Mouse (Mus musculus) lung, embryonic 15.5 days (tissue): ENCODE measurements around the gene Ces1f. TPM values are rescaled to one million over a fixed set of nuclear protein-coding genes. Genes with fewer than 3 reads are reported as not detected.

ENCODE experiments used
- ATAC-seq: fragments of 200-750 bp; cut with Nextera tagmentation; 2 replicates; pipeline ENCODE4 v1.8.0; 2017; ENCODE audit warnings: moderate number of reproducible peaks, borderline replicate concordance; ENCODE audit not compliant: low FRiP score, low TSS enrichment; ENCODE audit errors: extremely low read depth
- H3K27ac ChIP-seq: fragments of 300-500 bp; sonication (generic); 2 replicates; pipeline ENCODE4 v1.5.1; 2015; ENCODE audit warnings: moderate library complexity, mild to moderate bottlenecking, inconsistent platforms
- H3K27me3 ChIP-seq: fragments of 300-500 bp; sonication (generic); 2 replicates; pipeline ENCODE4 v1.6.1; 2015; ENCODE audit warnings: inconsistent platforms
- H3K36me3 ChIP-seq: fragments of 300-500 bp; sonication (generic); 2 replicates; pipeline ENCODE4 v1.6.1; 2015; ENCODE audit warnings: inconsistent platforms
- H3K4me1 ChIP-seq: fragments of 300-500 bp; sonication (generic); 2 replicates; pipeline ENCODE4 v1.6.1; 2015; ENCODE audit warnings: inconsistent platforms
- H3K4me2 ChIP-seq: fragments of 300-500 bp; sonication (generic); 2 replicates; pipeline ENCODE4 v1.6.1; 2015; ENCODE audit warnings: inconsistent platforms, mild to moderate bottlenecking, moderate library complexity
- H3K4me3 ChIP-seq: fragments of 300-500 bp; sonication (generic); 2 replicates; pipeline ENCODE4 v1.5.1; 2015; ENCODE audit warnings: mild to moderate bottlenecking, inconsistent platforms
- H3K9ac ChIP-seq: fragments of 300-500 bp; sonication (generic); 2 replicates; pipeline ENCODE4 v1.6.1; 2015; ENCODE audit warnings: inconsistent platforms
- H3K9me3 ChIP-seq: fragments of 300-500 bp; sonication (generic); 2 replicates; pipeline ENCODE4 v1.6.1; 2016; ENCODE audit warnings: inconsistent platforms
- WGBS: fragments of 180-500 bp; shearing (Covaris S2); methylation state at CpG from one replicate; pipeline ENCODE4 v1.1.7; 2015; 5-methylcytosine and 5-hydroxymethylcytosine counted together
- polyA plus RNA-seq: library from polyadenylated mRNA; unstranded; fragments of >200 nt; fragmentation: Nextera tagmentation; extraction: Ambion mirVana; gene quantifications from 2 replicates; pipeline ENCODE4 v1.2.1, GENCODE M21; 2015

Ces1f gene
- 2.8 and 3.2 TPM in 2 replicates for polyA plus RNA-seq

DNA sequence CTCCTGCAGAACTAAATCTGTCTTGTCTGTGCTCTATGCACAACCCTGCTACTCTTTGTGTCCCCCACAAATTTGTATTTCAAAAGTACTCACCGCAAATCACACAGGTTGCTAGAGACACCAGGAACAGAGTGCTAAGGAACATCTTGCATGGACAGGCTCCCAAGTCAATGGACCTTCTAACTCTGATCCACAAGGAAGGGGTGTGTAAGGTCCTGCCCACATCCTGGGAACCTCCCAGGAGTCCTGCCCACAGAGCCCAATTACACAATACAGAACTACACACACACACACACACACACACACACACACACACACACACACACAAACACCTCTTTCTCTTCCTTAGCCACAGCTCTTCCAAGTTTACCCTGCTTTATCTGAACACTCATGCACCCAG is at the start of gene Ces1f:
Ces1f (minus strand) TSS at position 192 of the 400 bp plus-strand sequence.
- H3K4me1 ChIP-seq, result no peaks in the 10 kb centered on the region; the same call in 1 of the 2 replicates
- no peak within 1 kb of the TSS for H3K4me3 ChIP-seq
- no peaks in the 10 kb centered on the region for H3K9me3 ChIP-seq
- H3K27me3 ChIP-seq, result no peaks in the 10 kb centered on the region
- H3K27ac ChIP-seq, result no peak within 1 kb of the TSS
- ATAC-seq, result peak; percentile 35; the same call in 1 of the 2 replicates
- no peaks in the 10 kb centered on the region for H3K36me3 ChIP-seq
- no peak within 1 kb of the TSS for H3K4me2 ChIP-seq
- H3K9ac ChIP-seq, result no peak within 1 kb of the TSS
- WGBS, result 88% methylated on average over 1 of the region's 1 CpGs

DNA sequence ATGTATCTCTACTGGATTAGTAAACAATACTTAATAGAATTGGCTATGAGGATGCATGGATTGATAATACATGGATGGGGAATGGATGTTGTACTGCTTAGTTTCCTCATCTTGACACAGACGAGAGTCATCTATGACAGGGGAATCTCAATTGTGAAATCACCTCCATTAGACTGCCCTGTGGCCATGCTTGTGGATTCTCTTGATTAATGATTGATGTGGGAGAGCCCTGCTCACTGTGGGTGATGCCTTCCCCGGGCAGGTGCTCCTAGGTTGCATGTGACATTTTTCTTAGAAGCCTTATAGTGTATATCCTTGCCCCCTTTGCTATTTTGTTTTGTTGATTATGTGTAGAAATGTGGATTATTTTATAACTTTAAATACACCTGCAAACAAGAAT is 45.6 kb upstream of the Ces1f start:
- H3K36me3 ChIP-seq, result no peaks in the 10 kb centered on the region
- H3K27ac ChIP-seq, result no peak overlapping the region
- H3K9ac ChIP-seq, result no peak overlapping the region
- no peak overlapping the region for H3K4me2 ChIP-seq
- H3K4me1 ChIP-seq, result no peaks in the 10 kb centered on the region
- no peak for ATAC-seq
- 50% methylated on average over 2 of the region's 2 CpGs for WGBS
- no peak overlapping the region for H3K4me3 ChIP-seq
- H3K27me3 ChIP-seq, result no peaks in the 10 kb centered on the region
- no peaks in the 10 kb centered on the region for H3K9me3 ChIP-seq

- no peaks in the 10 kb centered on the region for H3K9me3 ChIP-seq
- H3K36me3 ChIP-seq, result no peaks in the 10 kb centered on the region
- 76% methylated on average over 2 of the region's 2 CpGs for WGBS
- no peak overlapping the region for H3K4me3 ChIP-seq
- H3K4me1 ChIP-seq, result no peaks in the 10 kb centered on the region
- no peak overlapping the region for H3K27ac ChIP-seq
- H3K4me2 ChIP-seq, result no peak overlapping the region
- ATAC-seq, result no peak
- no peaks in the 10 kb centered on the region for H3K27me3 ChIP-seq
- no peak overlapping the region for H3K9ac ChIP-seq
These were observed 37.5 kb upstream of the Ces1f start for GRCm38 (mm10) chr8:93317031-93317430.

GRCm38 (mm10) chr8:93315557-93315956 is 36.0 kb upstream of the Ces1f start:
- Histone ChIP-seq H3K9me3 (no peaks in the 10 kb centered on the region), H3K27ac (no peak overlapping the region), H3K9ac (no peak overlapping the region), H3K4me1 (no peaks in the 10 kb centered on the region), H3K36me3 (no peaks in the 10 kb centered on the region), H3K27me3 (no peaks in the 10 kb centered on the region), H3K4me3 (no peak overlapping the region), H3K4me2 (no peak overlapping the region)
- ATAC-seq, result no peak
- 74% methylated on average over 2 of the region's 2 CpGs for WGBS

DNA sequence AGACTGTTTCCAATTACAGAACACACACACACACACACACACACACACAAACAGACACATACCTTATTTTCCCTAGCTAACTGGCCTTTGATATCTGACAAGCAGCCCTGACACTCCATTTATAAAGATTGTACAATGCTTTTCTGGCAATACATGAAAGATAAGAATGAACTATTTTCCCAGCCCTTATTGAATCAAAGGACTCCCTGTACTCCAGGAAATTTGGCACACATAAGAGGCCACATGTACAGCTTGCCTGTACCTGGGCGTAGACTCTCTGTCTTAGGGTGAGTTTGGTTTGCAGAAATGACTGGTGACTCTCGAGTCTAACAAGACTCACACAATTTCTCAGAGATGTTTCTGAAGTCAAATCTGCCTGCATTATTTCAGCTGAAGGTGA is 4.3 kb upstream of the Ces1f start:
- no peaks in the 10 kb centered on the region for H3K9me3 ChIP-seq
- H3K9ac ChIP-seq, result no peak overlapping the region
- ATAC-seq, result no peak
- H3K27me3 ChIP-seq, result no peaks in the 10 kb centered on the region
- no peak overlapping the region for H3K27ac ChIP-seq
- no peak overlapping the region for H3K4me3 ChIP-seq
- H3K36me3 ChIP-seq, result no peaks in the 10 kb centered on the region
- no peak overlapping the region for H3K4me2 ChIP-seq
- H3K4me1 ChIP-seq, result no peaks in the 10 kb centered on the region; the same call in 1 of the 2 replicates
- 29% methylated on average over 2 of the region's 2 CpGs for WGBS

GRCm38 (mm10) chr8:93282349-93282748 is 2.8 kb upstream of the Ces1f start:
- 63% methylated on average over 3 of the region's 3 CpGs for WGBS
- no peak for ATAC-seq
- no peak overlapping the region for H3K4me2 ChIP-seq
- no peaks in the 10 kb centered on the region for H3K27me3 ChIP-seq
- H3K36me3 ChIP-seq, result no peaks in the 10 kb centered on the region
- no peaks in the 10 kb centered on the region; the same call in 1 of the 2 replicates for H3K4me1 ChIP-seq
- no peak overlapping the region for H3K9ac ChIP-seq
- H3K9me3 ChIP-seq, result no peaks in the 10 kb centered on the region
- no peak overlapping the region for H3K4me3 ChIP-seq
- H3K27ac ChIP-seq, result no peak overlapping the region

DNA sequence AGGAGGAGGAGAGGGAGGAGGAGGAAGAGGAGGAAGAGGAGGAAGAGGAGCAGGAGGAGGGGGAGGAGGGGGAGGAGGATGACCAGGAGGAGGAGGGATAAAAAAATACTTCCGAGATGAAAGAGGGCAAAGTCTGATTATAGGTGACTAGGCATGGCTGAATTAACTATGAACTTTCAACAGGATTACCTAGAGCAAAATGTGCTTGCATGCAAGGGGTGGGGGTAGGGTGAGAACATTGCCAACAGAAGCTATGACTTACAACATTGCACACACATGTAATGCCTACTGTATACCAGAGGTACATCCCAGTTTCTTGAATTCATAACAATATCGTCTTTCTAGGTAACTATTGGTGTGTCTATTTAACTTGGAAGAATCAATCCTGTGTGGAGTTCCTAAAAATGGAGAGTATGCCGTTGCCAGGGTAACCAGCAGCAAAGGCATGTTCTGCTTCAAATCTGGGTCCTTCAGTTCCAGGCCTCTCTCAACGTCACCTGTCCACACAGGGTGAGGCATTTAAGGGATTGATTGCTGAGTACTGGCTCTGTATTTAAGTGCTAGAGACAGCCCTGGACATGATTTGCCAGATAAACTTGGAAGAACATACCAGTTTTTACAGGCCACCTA is 1.3 kb downstream of the Ces1f start:
- H3K4me2 ChIP-seq, result no peak overlapping the region
- H3K27me3 ChIP-seq, result no peaks in the 10 kb centered on the region
- H3K4me3 ChIP-seq, result no peak overlapping the region
- H3K4me1 ChIP-seq, result no peaks in the 10 kb centered on the region; the same call in 1 of the 2 replicates
- H3K9ac ChIP-seq, result no peak overlapping the region
- H3K27ac ChIP-seq, result no peak overlapping the region
- no peak for ATAC-seq
- H3K36me3 ChIP-seq, result no peaks in the 10 kb centered on the region
- WGBS, result 73% methylated on average over 4 of the region's 4 CpGs
- no peaks in the 10 kb centered on the region for H3K9me3 ChIP-seq

DNA sequence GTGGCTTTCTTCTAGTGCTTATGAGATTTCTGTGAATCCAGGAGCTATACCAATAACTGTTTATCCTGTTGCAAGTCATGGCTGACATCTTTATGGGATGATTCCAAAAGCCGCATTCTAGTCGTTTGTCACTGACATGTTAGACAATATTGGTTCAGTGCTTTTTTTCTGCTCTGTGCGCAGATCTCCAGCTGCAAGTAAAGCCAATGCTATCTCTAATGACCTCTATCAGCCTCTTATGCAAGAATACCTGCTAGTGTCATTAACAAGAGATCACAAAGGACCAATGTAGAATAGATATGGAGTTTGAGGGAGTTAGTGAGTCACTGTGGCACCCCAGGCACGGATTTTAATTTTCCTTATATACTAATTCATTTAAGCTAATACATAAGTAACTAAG is 4.9 kb downstream of the Ces1f start:
- 83% methylated on average over 4 of the region's 4 CpGs for WGBS
- no peak overlapping the region for H3K4me3 ChIP-seq
- H3K27me3 ChIP-seq, result no peaks in the 10 kb centered on the region
- H3K4me1 ChIP-seq, result no peaks in the 10 kb centered on the region; the same call in 1 of the 2 replicates
- H3K4me2 ChIP-seq, result no peak overlapping the region
- H3K9me3 ChIP-seq, result no peaks in the 10 kb centered on the region
- no peaks in the 10 kb centered on the region for H3K36me3 ChIP-seq
- ATAC-seq, result no peak
- H3K9ac ChIP-seq, result no peak overlapping the region
- H3K27ac ChIP-seq, result no peak overlapping the region

DNA sequence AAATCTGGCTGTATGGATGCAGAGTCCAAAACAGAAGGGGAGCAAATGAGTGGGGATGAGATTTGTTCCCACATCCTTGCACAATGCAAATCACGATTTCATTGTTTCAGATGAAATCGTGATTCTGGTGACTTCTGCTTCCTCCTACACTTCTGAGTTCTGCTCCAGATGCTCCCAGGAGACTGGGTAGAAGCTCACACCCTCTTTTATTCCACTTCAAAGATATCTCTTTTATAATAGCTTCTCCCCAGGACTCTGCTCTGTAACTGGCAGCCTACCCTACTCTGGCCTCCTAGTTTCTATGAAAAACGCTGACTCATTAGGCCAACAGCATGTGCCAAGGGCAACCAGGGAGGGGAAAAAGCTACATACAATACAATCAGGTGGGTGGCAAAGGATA is 6.2 kb downstream of the Ces1f start:
- H3K4me1 ChIP-seq, result no peaks in the 10 kb centered on the region
- ATAC-seq, result no peak
- H3K9me3 ChIP-seq, result no peaks in the 10 kb centered on the region
- no peaks in the 10 kb centered on the region for H3K27me3 ChIP-seq
- WGBS, result 85% methylated on average over 3 of the region's 3 CpGs
- H3K4me3 ChIP-seq, result no peak overlapping the region
- H3K4me2 ChIP-seq, result no peak overlapping the region
- no peak overlapping the region for H3K9ac ChIP-seq
- H3K36me3 ChIP-seq, result no peaks in the 10 kb centered on the region
- H3K27ac ChIP-seq, result no peak overlapping the region

DNA sequence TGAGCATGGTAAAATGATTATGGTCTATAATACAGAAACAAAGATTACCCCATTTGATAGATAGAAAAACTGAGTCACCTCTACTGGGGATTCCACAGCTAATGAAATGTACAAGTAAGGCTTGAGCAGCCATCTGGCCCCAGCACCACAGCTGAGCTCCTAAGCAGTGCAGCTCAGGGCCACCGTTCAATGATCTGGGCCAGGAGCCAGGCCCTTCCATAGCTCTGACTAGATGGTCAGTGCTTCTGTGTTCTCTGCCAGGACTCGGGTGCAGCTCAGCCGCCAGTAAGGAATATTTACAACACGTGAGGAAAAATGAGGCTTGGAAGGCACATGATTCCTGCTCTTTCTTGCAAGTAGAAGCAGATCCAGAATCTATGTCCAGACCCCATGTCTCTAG is 6.9 kb downstream of the Ces1f start:
- H3K4me1 ChIP-seq, result no peaks in the 10 kb centered on the region
- H3K4me2 ChIP-seq, result no peak overlapping the region
- no peaks in the 10 kb centered on the region for H3K36me3 ChIP-seq
- H3K4me3 ChIP-seq, result no peak overlapping the region
- 50% methylated on average over 4 of the region's 4 CpGs for WGBS
- no peaks in the 10 kb centered on the region for H3K27me3 ChIP-seq
- no peak; the same call in 1 of the 2 replicates for ATAC-seq
- H3K27ac ChIP-seq, result no peak overlapping the region
- H3K9me3 ChIP-seq, result no peaks in the 10 kb centered on the region
- no peak overlapping the region for H3K9ac ChIP-seq

DNA sequence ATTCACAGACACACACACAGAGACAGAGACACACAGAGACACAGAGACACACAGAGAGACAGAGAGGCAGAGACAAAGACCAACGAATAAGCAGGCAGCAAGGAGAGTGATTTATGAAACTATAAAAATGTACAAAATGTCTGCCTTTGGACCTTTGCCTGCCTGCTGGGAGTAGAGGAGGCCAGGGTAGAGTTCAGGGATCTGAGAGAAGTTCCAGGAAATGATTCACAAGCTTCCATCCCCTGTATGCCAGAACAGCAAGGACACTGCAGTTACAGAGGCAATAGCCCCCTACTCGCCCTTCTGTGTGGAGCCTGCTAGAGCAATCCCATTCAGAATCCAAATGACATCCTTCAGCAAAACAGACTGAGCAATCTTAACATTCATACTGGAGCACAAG is 18.1 kb downstream of the Ces1f start:
- Histone ChIP-seq H3K36me3 (no peaks in the 10 kb centered on the region), H3K9me3 (no peaks in the 10 kb centered on the region), H3K4me1 (no peaks in the 10 kb centered on the region), H3K27ac (no peak overlapping the region), H3K9ac (no peak overlapping the region), H3K27me3 (no peaks in the 10 kb centered on the region), H3K4me3 (no peak overlapping the region), H3K4me2 (no peak overlapping the region)
- 50% methylated on average over 2 of the region's 2 CpGs for WGBS
- no peak for ATAC-seq

GRCm38 (mm10) chr8:93252400-93252925 is 27.1 kb downstream of the Ces1f start:
- H3K9ac ChIP-seq, result no peak overlapping the region
- 95% methylated on average over 1 of the region's 1 CpGs for WGBS
- no peaks in the 10 kb centered on the region for H3K36me3 ChIP-seq
- H3K4me1 ChIP-seq, result no peaks in the 10 kb centered on the region
- no peak overlapping the region for H3K4me3 ChIP-seq
- no peak for ATAC-seq
- no peak overlapping the region for H3K4me2 ChIP-seq
- no peak overlapping the region for H3K27ac ChIP-seq
- H3K27me3 ChIP-seq, result no peaks in the 10 kb centered on the region
- no peaks in the 10 kb centered on the region for H3K9me3 ChIP-seq
